Mouse (Mus musculus): ENCODE results near the gene Btn2a2. TPM values are rescaled to one million over a fixed set of nuclear protein-coding genes. Genes with fewer than 3 reads are reported as not detected.

The Btn2a2 gene
- total and polyA plus RNA-seq, 3 experiments, result 0.22 TPM; not detected in 2

GRCm38 (mm10) chr13:23529480-23530165, 41.0 kb upstream of the Btn2a2 start:
- peaks cover 40% of the 10 kb centered on the region for H3K4me1 ChIP-seq (ENCODE audit: insufficient read depth, low read depth, low read length)
- DNase-seq (ENCODE audit: low spot score), result no peak
- no peak for ATAC-seq (ENCODE audit: extremely low read depth, insufficient number of reproducible peaks, low FRiP score, poor library complexity, severe bottlenecking)
- TF ChIP-seq GATA2 (IDR thresholded peaks at IDR 0.05; ENCODE audit: borderline replicate concordance, low read depth, low read length) (no peak), POLR2AphosphoS5 (IDR thresholded peaks at IDR 0.05; ENCODE audit: insufficient replicate concordance, low read depth, low read length) (no peak), GATA1 (IDR thresholded peaks at IDR 0.05; ENCODE audit: borderline replicate concordance, low read length) (no peak), CTCF (IDR thresholded peaks at IDR 0.05; ENCODE audit: low read depth, low read length) (no peak), TAL1 (conservative IDR thresholded peaks at IDR 0.05; ENCODE audit: low read depth, low read length) (no peak)
- H3K36me3 ChIP-seq (replicated peaks), result no peaks in the 10 kb centered on the region
- no peaks in the 10 kb centered on the region for H3K27me3 ChIP-seq (ENCODE audit: insufficient read depth, low read length)
- peak overlapping the region; percentile 35; the same call in 1 of the 2 replicates for H3K4me3 ChIP-seq (ENCODE audit: low read depth, low read length)
- no peaks in the 10 kb centered on the region for H3K9me3 ChIP-seq (replicated peaks)

- H3K4me1 ChIP-seq (ENCODE audit: insufficient read depth, low read depth, low read length), result peaks cover 44% of the 10 kb centered on the region
These were observed 40.3 kb upstream of the Btn2a2 start for GRCm38 (mm10) chr13:23529005-23529404.

GRCm38 (mm10) chr13:23526312-23526711, 37.7 kb upstream of the Btn2a2 start:
- TF ChIP-seq CTCF (IDR thresholded peaks at IDR 0.05; ENCODE audit: low read depth, low read length) (no peak), GATA2 (IDR thresholded peaks at IDR 0.05; ENCODE audit: borderline replicate concordance, low read depth, low read length) (no peak), TAL1 (conservative IDR thresholded peaks at IDR 0.05; ENCODE audit: low read depth, low read length) (no peak), POLR2AphosphoS5 (IDR thresholded peaks at IDR 0.05; ENCODE audit: insufficient replicate concordance, low read depth, low read length) (no peak), GATA1 (IDR thresholded peaks at IDR 0.05; ENCODE audit: borderline replicate concordance, low read length) (no peak)
- Histone ChIP-seq H3K9me3 (replicated peaks) (no peaks in the 10 kb centered on the region), H3K36me3 (replicated peaks) (no peaks in the 10 kb centered on the region), H3K4me3 (ENCODE audit: low read depth, low read length) (peak overlapping the region; percentile 52; the same call in 1 of the 2 replicates), H3K27me3 (ENCODE audit: insufficient read depth, low read length) (no peaks in the 10 kb centered on the region), H3K4me1 (ENCODE audit: insufficient read depth, low read depth, low read length) (peaks cover 44% of the 10 kb centered on the region)
- DNase-seq (ENCODE audit: low spot score) (no peak), ATAC-seq (ENCODE audit: extremely low read depth, insufficient number of reproducible peaks, low FRiP score, poor library complexity, severe bottlenecking) (no peak)

More at GRCm38 (mm10) chr13:23529005-23529404, 40.3 kb upstream of the Btn2a2 start:
- Histone ChIP-seq H3K4me3 (ENCODE audit: low read depth, low read length) (no peak overlapping the region), H3K27me3 (ENCODE audit: insufficient read depth, low read length) (no peaks in the 10 kb centered on the region), H3K36me3 (replicated peaks) (no peaks in the 10 kb centered on the region), H3K9me3 (replicated peaks) (no peaks in the 10 kb centered on the region)
- ATAC-seq (ENCODE audit: extremely low read depth, insufficient number of reproducible peaks, low FRiP score, poor library complexity, severe bottlenecking), result no peak
- TF ChIP-seq GATA1 (IDR thresholded peaks at IDR 0.05; ENCODE audit: borderline replicate concordance, low read length) (no peak), POLR2AphosphoS5 (IDR thresholded peaks at IDR 0.05; ENCODE audit: insufficient replicate concordance, low read depth, low read length) (no peak), TAL1 (conservative IDR thresholded peaks at IDR 0.05; ENCODE audit: low read depth, low read length) (no peak)
- DNase-seq (ENCODE audit: low spot score), result no peak

- DNase-seq (ENCODE audit: low spot score) (no peak), ATAC-seq (ENCODE audit: extremely low read depth, insufficient number of reproducible peaks, low FRiP score, poor library complexity, severe bottlenecking) (no peak)
- TF ChIP-seq POLR2AphosphoS5 (IDR thresholded peaks at IDR 0.05; ENCODE audit: insufficient replicate concordance, low read depth, low read length) (no peak), CTCF (IDR thresholded peaks at IDR 0.05; ENCODE audit: low read depth, low read length) (no peak), GATA2 (IDR thresholded peaks at IDR 0.05; ENCODE audit: borderline replicate concordance, low read depth, low read length) (no peak), GATA1 (IDR thresholded peaks at IDR 0.05; ENCODE audit: borderline replicate concordance, low read length) (no peak), TAL1 (conservative IDR thresholded peaks at IDR 0.05; ENCODE audit: low read depth, low read length) (no peak)
- peaks cover 47% of the 10 kb centered on the region for H3K4me1 ChIP-seq (ENCODE audit: insufficient read depth, low read depth, low read length)
- H3K9me3 ChIP-seq (replicated peaks), result no peaks in the 10 kb centered on the region
- peak overlapping the region; percentile 30; the same call in 1 of the 2 replicates for H3K4me3 ChIP-seq (ENCODE audit: low read depth, low read length)
- H3K27me3 ChIP-seq (ENCODE audit: insufficient read depth, low read length), result no peaks in the 10 kb centered on the region
- H3K36me3 ChIP-seq (replicated peaks), result no peaks in the 10 kb centered on the region
These were observed 37.2 kb upstream of the Btn2a2 start for GRCm38 (mm10) chr13:23525901-23526300.

- Histone ChIP-seq H3K4me1 (ENCODE audit: insufficient read depth, low read depth, low read length) (peaks cover 59% of the 10 kb centered on the region), H3K4me3 (ENCODE audit: low read depth, low read length) (no peak overlapping the region; the same call in 1 of the 2 replicates), H3K9me3 (replicated peaks) (no peaks in the 10 kb centered on the region), H3K36me3 (replicated peaks) (no peaks in the 10 kb centered on the region), H3K27me3 (ENCODE audit: insufficient read depth, low read length) (no peaks in the 10 kb centered on the region)
- TF ChIP-seq CTCF (IDR thresholded peaks at IDR 0.05; ENCODE audit: low read depth, low read length) (peak; percentile 84), TAL1 (conservative IDR thresholded peaks at IDR 0.05; ENCODE audit: low read depth, low read length) (no peak)
- ATAC-seq (ENCODE audit: extremely low read depth, insufficient number of reproducible peaks, low FRiP score, poor library complexity, severe bottlenecking) (peak; percentile 45), DNase-seq (ENCODE audit: low spot score) (no peak)
These were observed 36.0 kb upstream of the Btn2a2 start for GRCm38 (mm10) chr13:23524654-23525053.

- Histone ChIP-seq H3K4me3 (ENCODE audit: low read depth, low read length) (no peak overlapping the region), H3K27me3 (ENCODE audit: insufficient read depth, low read length) (no peaks in the 10 kb centered on the region), H3K36me3 (replicated peaks) (no peaks in the 10 kb centered on the region), H3K4me1 (ENCODE audit: insufficient read depth, low read depth, low read length) (peaks cover 61% of the 10 kb centered on the region), H3K9me3 (replicated peaks) (no peaks in the 10 kb centered on the region)
- no peak for TF ChIP-seq GATA1 (IDR thresholded peaks at IDR 0.05; ENCODE audit: borderline replicate concordance, low read length)
- TF ChIP-seq CTCF (IDR thresholded peaks at IDR 0.05; ENCODE audit: low read depth, low read length), result no peak
- TF ChIP-seq TAL1 (conservative IDR thresholded peaks at IDR 0.05; ENCODE audit: low read depth, low read length), result no peak
- no peak for TF ChIP-seq GATA2 (IDR thresholded peaks at IDR 0.05; ENCODE audit: borderline replicate concordance, low read depth, low read length)
- no peak for TF ChIP-seq POLR2AphosphoS5 (IDR thresholded peaks at IDR 0.05; ENCODE audit: insufficient replicate concordance, low read depth, low read length)
- DNase-seq (ENCODE audit: low spot score) (no peak), ATAC-seq (ENCODE audit: extremely low read depth, insufficient number of reproducible peaks, low FRiP score, poor library complexity, severe bottlenecking) (no peak)
These were observed 35.3 kb upstream of the Btn2a2 start for GRCm38 (mm10) chr13:23523976-23524375.

Measured in G1E (cell line).